Mouse (Mus musculus): Measurements from ENCODE around the gene Plcd3. TPM values are rescaled to one million over a fixed set of nuclear protein-coding genes. Genes with fewer than 3 reads are reported as not detected.
A peak's percentile ranks its signal among the peaks of the same experiment; 100 is the strongest.

Gene Plcd3
- total and polyA plus RNA-seq, 3 experiments: 2.0 to 2.6 TPM; not detected in 1

DNA sequence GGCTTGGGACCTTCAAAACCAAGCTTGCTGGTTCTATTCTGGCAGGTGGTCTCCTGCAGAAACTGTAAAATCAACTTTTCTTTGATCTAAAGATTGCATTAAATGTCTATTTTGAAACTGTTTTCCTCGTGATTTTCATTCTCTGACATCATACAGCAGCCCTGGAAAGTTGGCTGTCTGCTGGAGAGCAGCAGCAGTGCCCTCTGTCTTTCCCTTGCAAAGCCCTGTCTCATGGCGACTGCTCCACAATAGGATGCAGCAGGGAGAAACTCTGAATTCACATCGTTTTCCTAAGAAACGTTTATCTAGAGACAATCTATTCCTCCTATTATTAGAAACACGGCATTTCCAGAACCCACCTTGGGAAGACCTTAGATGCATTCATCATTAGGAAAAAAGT is 18.2 kb upstream of the Plcd3 start:
- H3K4me1 ChIP-seq (ENCODE audit: control insufficient read depth in 1 of 2, insufficient read depth in 2 of 2, low read length in 2 of 2): peaks cover 0 to 3% of the 10 kb centered on the region in 2 experiments; a peak in 2 of 4 replicates
- no peak overlapping the region for H3K9ac ChIP-seq (ENCODE audit: control insufficient read depth, low read depth, low read length, poor library complexity, severe bottlenecking)
- no peak overlapping the region for H3K27ac ChIP-seq (ENCODE audit: control insufficient read depth, low read depth, low read length)
- H3K36me3 ChIP-seq (ENCODE audit: control insufficient read depth in 1 of 2, insufficient read depth in 2 of 2, low read length in 2 of 2): peaks cover 0 to 7% of the 10 kb centered on the region in 2 experiments; a peak in 2 of 4 replicates
- no peaks in the 10 kb centered on the region for H3K9me3 ChIP-seq (replicated peaks; ENCODE audit: insufficient read depth, low read length)
- no peak for DNase-seq (ENCODE audit: low read depth, low spot score)
- peaks cover 25% of the 10 kb centered on the region for H3K79me2 ChIP-seq (ENCODE audit: control insufficient read depth, insufficient read depth, low read length, poor library complexity)
- no peak for TF ChIP-seq MYB (IDR thresholded peaks at IDR 0.05; ENCODE audit: low read depth, low read length)
- TF ChIP-seq CHD2 (IDR thresholded peaks at IDR 0.05; ENCODE audit: low read length): no peak
- no peak for TF ChIP-seq ZKSCAN1 (IDR thresholded peaks at IDR 0.05; ENCODE audit: low read depth, low read length)
- TF ChIP-seq MAFK (IDR thresholded peaks at IDR 0.05; ENCODE audit: borderline replicate concordance, low read depth, low read length): no peak
- no peak for TF ChIP-seq KAT2A (conservative IDR thresholded peaks at IDR 0.05; ENCODE audit: low read depth, low read length)
- no peak for TF ChIP-seq TBP (IDR thresholded peaks at IDR 0.05; ENCODE audit: low read depth, low read length)
- TF ChIP-seq EP300 (IDR thresholded peaks at IDR 0.05; ENCODE audit: low read depth in 1 of 2, low read length in 2 of 2): no peak
- TF ChIP-seq MYC (IDR thresholded peaks at IDR 0.05; ENCODE audit: low read depth, low read length): no peak
- no peak for TF ChIP-seq RAD21 (IDR thresholded peaks at IDR 0.05; ENCODE audit: low read depth, low read length)
- H3K4me3 ChIP-seq (ENCODE audit: control insufficient read depth in 1 of 2, insufficient read depth in 1 of 2, low read depth in 2 of 2, low read length in 2 of 2): no peak overlapping the region
- no peaks in the 10 kb centered on the region for H3K27me3 ChIP-seq (ENCODE audit: control insufficient read depth in 1 of 2, insufficient read depth in 2 of 2, low read length in 2 of 2)

DNA sequence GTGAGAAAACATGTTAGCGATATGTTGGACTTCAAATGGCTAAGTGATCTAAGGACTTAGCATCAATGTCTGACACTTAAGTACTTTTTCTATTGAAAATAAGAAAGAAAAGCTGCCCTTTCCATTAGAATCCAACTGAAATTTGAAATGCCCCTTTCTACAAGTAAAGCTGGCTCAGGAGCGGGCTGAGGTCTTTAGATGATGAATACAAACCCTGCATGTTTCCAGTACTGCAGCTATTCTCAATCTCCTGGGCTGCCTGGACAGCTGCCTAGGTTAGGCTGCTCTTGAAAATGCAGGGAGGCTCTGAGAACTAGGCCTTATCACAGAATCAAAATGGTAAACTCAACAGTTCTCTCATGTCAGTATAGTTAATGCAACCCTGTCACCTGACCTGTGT is 17.4 kb upstream of the Plcd3 start:
- Histone ChIP-seq H3K9ac (ENCODE audit: control insufficient read depth, low read depth, low read length, poor library complexity, severe bottlenecking) (0 out of 2 replicates have a peak overlapping the region, but pooled peaks have one; percentile 15), H3K27ac (ENCODE audit: control insufficient read depth, low read depth, low read length) (no peak overlapping the region), H3K4me3 (ENCODE audit: control insufficient read depth in 1 of 2, insufficient read depth in 1 of 2, low read depth in 2 of 2, low read length in 2 of 2) (no peak overlapping the region), H3K36me3 (ENCODE audit: control insufficient read depth in 1 of 2, insufficient read depth in 2 of 2, low read length in 2 of 2) (peaks cover 0 to 13% of the 10 kb centered on the region in 2 experiments; a peak in 2 of 4 replicates), H3K79me2 (ENCODE audit: control insufficient read depth, insufficient read depth, low read length, poor library complexity) (peaks cover 29% of the 10 kb centered on the region), H3K9me3 (replicated peaks; ENCODE audit: insufficient read depth, low read length) (no peaks in the 10 kb centered on the region), H3K4me1 (ENCODE audit: control insufficient read depth in 1 of 2, insufficient read depth in 2 of 2, low read length in 2 of 2) (peaks cover 4 to 6% of the 10 kb centered on the region in 2 experiments; a peak in 3 of 4 replicates), H3K27me3 (ENCODE audit: control insufficient read depth in 1 of 2, insufficient read depth in 2 of 2, low read length in 2 of 2) (no peaks in the 10 kb centered on the region)
- DNase-seq (ENCODE audit: low read depth, low spot score): peak; percentile 47
- no peak for TF ChIP-seq E2F4 (IDR thresholded peaks at IDR 0.05; ENCODE audit: borderline replicate concordance, low read depth, low read length)
- TF ChIP-seq NRF1 (IDR thresholded peaks at IDR 0.05; ENCODE audit: insufficient read depth, low read depth, low read length, poor library complexity, severe bottlenecking): no peak
- no peak for TF ChIP-seq ETS1 (IDR thresholded peaks at IDR 0.05; ENCODE audit: low read depth, low read length)
- no peak for TF ChIP-seq MYB (IDR thresholded peaks at IDR 0.05; ENCODE audit: low read depth, low read length)
- peak; percentile 66; the same call in 1 of the 2 replicates for TF ChIP-seq USF1 (IDR thresholded peaks at IDR 0.05; ENCODE audit: low read depth, low read length)

DNA sequence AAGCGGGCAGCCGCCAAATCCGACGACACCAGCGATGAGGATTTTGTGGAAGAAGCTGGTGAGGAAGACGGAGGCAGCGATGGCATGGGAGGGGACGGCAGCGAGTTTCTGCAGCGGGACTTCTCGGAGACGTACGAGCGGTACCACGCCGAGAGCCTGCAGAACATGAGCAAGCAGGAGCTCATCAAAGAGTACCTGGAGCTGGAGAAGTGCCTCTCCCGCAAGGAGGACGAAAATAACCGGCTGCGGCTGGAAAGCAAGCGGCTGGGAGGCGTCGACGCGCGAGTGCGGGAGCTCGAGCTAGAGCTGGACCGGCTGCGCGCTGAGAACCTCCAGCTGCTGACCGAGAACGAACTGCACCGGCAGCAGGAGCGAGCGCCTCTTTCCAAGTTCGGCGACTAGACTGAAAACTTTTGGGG is 16.1 kb upstream of the Plcd3 start:
- H3K9ac ChIP-seq (ENCODE audit: control insufficient read depth, low read depth, low read length, poor library complexity, severe bottlenecking): peak overlapping the region; percentile 74
- peaks cover 29% of the 10 kb centered on the region for H3K79me2 ChIP-seq (ENCODE audit: control insufficient read depth, insufficient read depth, low read length, poor library complexity)
- peak overlapping the region; percentile 49 to 69 for H3K4me3 ChIP-seq (ENCODE audit: control insufficient read depth in 1 of 2, insufficient read depth in 1 of 2, low read depth in 2 of 2, low read length in 2 of 2)
- peaks cover 0 to 16% of the 10 kb centered on the region in 2 experiments; a peak in 2 of 4 replicates for H3K36me3 ChIP-seq (ENCODE audit: control insufficient read depth in 1 of 2, insufficient read depth in 2 of 2, low read length in 2 of 2)
- H3K27me3 ChIP-seq (ENCODE audit: control insufficient read depth in 1 of 2, insufficient read depth in 2 of 2, low read length in 2 of 2): no peaks in the 10 kb centered on the region
- H3K27ac ChIP-seq (ENCODE audit: control insufficient read depth, low read depth, low read length): no peak overlapping the region
- H3K4me1 ChIP-seq (ENCODE audit: control insufficient read depth in 1 of 2, insufficient read depth in 2 of 2, low read length in 2 of 2): peaks cover 7 to 8% of the 10 kb centered on the region in 2 experiments; a peak in 3 of 4 replicates
- peak; percentile 80 for DNase-seq (ENCODE audit: low read depth, low spot score)
- H3K9me3 ChIP-seq (replicated peaks; ENCODE audit: insufficient read depth, low read length): no peaks in the 10 kb centered on the region
- TF ChIP-seq RAD21 (IDR thresholded peaks at IDR 0.05; ENCODE audit: low read depth, low read length): no peak
- 0 out of 2 replicates have a peak, but pooled peaks have one; percentile 62 for TF ChIP-seq UBTF (IDR thresholded peaks at IDR 0.05; ENCODE audit: borderline replicate concordance, insufficient read depth, low read depth, low read length)
- TF ChIP-seq ETS1 (IDR thresholded peaks at IDR 0.05; ENCODE audit: low read depth, low read length): 0 out of 2 replicates have a peak, but pooled peaks have one; percentile 6
- no peak for TF ChIP-seq CTCF (IDR thresholded peaks at IDR 0.05 in 2 of 3, conservative IDR thresholded peaks at IDR 0.05 in 1 of 3; ENCODE audit: control insufficient read depth in 1 of 3, insufficient read depth in 1 of 3, low read depth in 2 of 3, low read length in 3 of 3, poor library complexity in 1 of 3, severe bottlenecking in 1 of 3)
- no peak for TF ChIP-seq POLR2AphosphoS5 (IDR thresholded peaks at IDR 0.05; ENCODE audit: borderline replicate concordance, low read depth, low read length)
- no peak for TF ChIP-seq MAFK (IDR thresholded peaks at IDR 0.05; ENCODE audit: borderline replicate concordance, low read depth, low read length)
- 0 out of 2 replicates have a peak, but pooled peaks have one; percentile 78 for TF ChIP-seq CHD1 (IDR thresholded peaks at IDR 0.05; ENCODE audit: low read depth, low read length)
- no peak for TF ChIP-seq ZMIZ1 (IDR thresholded peaks at IDR 0.05; ENCODE audit: low read depth, low read length)
- no peak for TF ChIP-seq POLR2AphosphoS2 (IDR thresholded peaks at IDR 0.05; ENCODE audit: low read length)
- TF ChIP-seq NELFE (IDR thresholded peaks at IDR 0.05; ENCODE audit: low read depth, low read length): no peak
- TF ChIP-seq MYC (IDR thresholded peaks at IDR 0.05; ENCODE audit: low read depth, low read length): no peak
- peak in 1 of 2 experiments; percentile 18; a peak in 1 of 4 replicates for TF ChIP-seq POLR2A (IDR thresholded peaks at IDR 0.05; ENCODE audit: control insufficient read depth in 1 of 2, insufficient read depth in 1 of 2, low read depth in 1 of 2, low read length in 2 of 2, poor library complexity in 1 of 2)
- no peak for TF ChIP-seq MXI1 (IDR thresholded peaks at IDR 0.05; ENCODE audit: low read depth, low read length)
- TF ChIP-seq ZNF384 (IDR thresholded peaks at IDR 0.05; ENCODE audit: low read depth, low read length): no peak
- no peak for TF ChIP-seq BHLHE40 (IDR thresholded peaks at IDR 0.05; ENCODE audit: borderline replicate concordance, low read depth, low read length)
